In the genomic region with DNA sequence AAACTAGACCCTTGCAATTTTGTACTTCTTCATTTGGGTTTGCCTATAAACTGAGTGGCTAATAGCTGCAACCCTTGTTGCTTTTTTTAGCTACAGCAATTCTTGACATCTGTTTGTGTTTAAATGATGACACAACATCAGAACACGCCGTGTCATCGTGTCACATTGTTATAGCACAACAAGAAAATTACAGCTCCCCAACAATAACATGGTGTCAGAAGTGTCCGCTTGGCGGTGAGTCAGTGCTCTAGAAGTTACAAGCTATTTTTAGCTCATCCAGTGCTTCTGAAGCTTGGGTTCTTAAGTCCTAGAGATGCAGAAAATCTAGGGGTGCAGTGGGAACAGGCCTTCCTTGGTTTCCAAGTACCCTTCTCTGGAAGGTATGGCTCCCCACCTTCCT, we compare ENCODE assay signal across 8 mouse cellular contexts. TPM values are rescaled to one million over a fixed set of nuclear protein-coding genes. Genes with fewer than 3 reads are reported as not detected.
DNase-seq lines count a peak whose midpoint lies in the region; ATAC-seq and TF ChIP-seq lines count a peak whose summit lies in the region.

No protein-coding gene starts in this region.

- H3K4me2 ChIP-seq in intestine, embryonic 14.5 days (ENCODE audit: low read length) = peak overlapping the region; percentile 75
- peak overlapping the region; percentile 89 for H3K4me2 ChIP-seq in midbrain, embryonic 12.5 days (replicated peaks)

- H3K4me1 ChIP-seq in embryonic fibroblast, embryonic 13.5 days (ENCODE audit: control insufficient read depth, insufficient read depth, low read length) = peaks cover 10% of the 10 kb centered on the region
- H3K4me1 ChIP-seq in intestine, embryonic 14.5 days (replicated peaks; ENCODE audit: control insufficient read depth, insufficient read depth, low read length) = peaks cover 7% of the 10 kb centered on the region
- H3K4me1 ChIP-seq in midbrain, embryonic 12.5 days = peaks cover 16% of the 10 kb centered on the region

- H3K36me3 ChIP-seq in intestine, embryonic 14.5 days (ENCODE audit: control insufficient read depth, insufficient read depth, low read length) = no peaks in the 10 kb centered on the region
- peaks cover 5% of the 10 kb centered on the region for H3K36me3 ChIP-seq in midbrain, embryonic 12.5 days

- 51% methylated on average over 5 of the region's 5 CpGs for WGBS in intestine, embryonic 14.5 days
- WGBS in midbrain, embryonic 12.5 days = 56% methylated on average over 5 of the region's 5 CpGs

- peak overlapping the region; percentile 87 for H3K4me3 ChIP-seq in embryonic fibroblast, embryonic 13.5 days (ENCODE audit: insufficient read depth, low read length)
- H3K4me3 ChIP-seq in intestine, embryonic 14.5 days (ENCODE audit: low read depth, low read length) = peak overlapping the region; percentile 75
- H3K4me3 ChIP-seq in midbrain, embryonic 12.5 days = peak overlapping the region; percentile 90

- H3K9ac ChIP-seq in intestine, embryonic 14.5 days (ENCODE audit: low read length) = no peak overlapping the region
- H3K9ac ChIP-seq in midbrain, embryonic 12.5 days (replicated peaks) = 0 out of 2 replicates have a peak overlapping the region, but pooled peaks have one; percentile 43

- peak overlapping the region; percentile 87 for H3K27ac ChIP-seq in embryonic fibroblast, embryonic 13.5 days (ENCODE audit: insufficient read depth, low read length)
- peak overlapping the region; percentile 87; the same call in 1 of the 2 replicates for H3K27ac ChIP-seq in intestine, embryonic 14.5 days (ENCODE audit: low read depth)
- H3K27ac ChIP-seq in midbrain, embryonic 12.5 days (replicated peaks) = peak overlapping the region; percentile 96

- no peak for TF ChIP-seq CTCF in embryonic fibroblast, embryonic 13.5 days (IDR thresholded peaks at IDR 0.05; ENCODE audit: borderline replicate concordance, insufficient read depth, low read length)

- H3K27me3 ChIP-seq in intestine, embryonic 14.5 days (replicated peaks; ENCODE audit: control insufficient read depth, insufficient read depth, low read length) = no peaks in the 10 kb centered on the region
- no peaks in the 10 kb centered on the region for H3K27me3 ChIP-seq in midbrain, embryonic 12.5 days

- peak; percentile 7; the same call in 1 of the 2 replicates for ATAC-seq in intestine, embryonic 14.5 days (replicated peaks; ENCODE audit: low FRiP score, low TSS enrichment, low read depth)
- ATAC-seq in midbrain, embryonic 12.5 days (ENCODE audit: low FRiP score, low read depth) = no peak; the same call in 1 of the 2 replicates

- no peak for TF ChIP-seq POLR2A in embryonic fibroblast, embryonic 13.5 days (IDR thresholded peaks at IDR 0.05; ENCODE audit: low read depth, low read length)

- H3K9me3 ChIP-seq in intestine, embryonic 14.5 days (ENCODE audit: control insufficient read depth, low read length) = no peaks in the 10 kb centered on the region
- H3K9me3 ChIP-seq in midbrain, embryonic 12.5 days = no peaks in the 10 kb centered on the region

- peak; percentile 31 to 65 for DNase-seq in frontal cortex, adult 2 months (ENCODE audit: extremely low spot score in 1 of 2, low spot score in 1 of 2)
- no peak for DNase-seq in frontal cortex, postnatal 25 days (ENCODE audit: low spot score in 2 of 2)
- DNase-seq in A20 (ENCODE audit: low read depth, low spot score) = peak; percentile 51
- no peak for DNase-seq in intestine, embryonic 14.5 days (ENCODE audit: low spot score)
- no peak for DNase-seq in ovary, adult 18-20 months (ENCODE audit: low spot score)
- DNase-seq in gastrocnemius, postnatal 25 days = no peak

RNA-seq across cellular contexts. Expression of gene Fam214a, which starts 0.6 kb away (rescaled TPM):
- polyA plus RNA-seq in frontal cortex, adult 2 months (2012; rRNA removed) = 33.8 and 37.0 TPM in 2 replicates
- polyA plus RNA-seq in embryonic fibroblast, embryonic 13.5 days (2011; ENCODE audit: insufficient read length, low read depth, missing spikeins) = 18.3 and 18.9 TPM in 2 replicates
- 8.9 and 11.1 TPM in 2 replicates for polyA plus RNA-seq in intestine, embryonic 14.5 days (2014; fragmentation: Nextera tagmentation; extraction: Ambion mirVana)
- 31.3 and 31.9 TPM in 2 replicates for polyA plus RNA-seq in midbrain, embryonic 12.5 days (2016; fragmentation: Nextera tagmentation; extraction: Ambion mirVana)
- 10 to 100 TPM; 17.1 to 25.6 TPM for total RNA-seq in gastrocnemius, postnatal 25 days (2021)

Comparison
In these comparisons a context has a peak if more than half of its experiments do, and no peak if none do; other contexts are left out.
1. DNase-seq: peak in frontal cortex, adult 2 months (2 of 2) and A20 (single experiment); none in frontal cortex, postnatal 25 days (0 of 2), intestine, embryonic 14.5 days (single experiment), ovary, adult 18-20 months (single experiment) and gastrocnemius, postnatal 25 days (single experiment).
2. Peak in every context shown above with its lines, with median percentiles within 50 percentile points of each other: H3K27ac ChIP-seq and H3K4me3 ChIP-seq.